Mouse (Mus musculus): ENCODE measurements around the gene Fam126a. TPM values are rescaled to one million over a fixed set of nuclear protein-coding genes. Genes with fewer than 3 reads are reported as not detected.
A peak's percentile ranks its signal among the peaks of the same experiment; 100 is the strongest.

Fam126a gene
- polyA plus RNA-seq (2016; fragmentation: Nextera tagmentation; extraction: Ambion mirVana), result 46.0 and 47.4 TPM in 2 replicates

DNA sequence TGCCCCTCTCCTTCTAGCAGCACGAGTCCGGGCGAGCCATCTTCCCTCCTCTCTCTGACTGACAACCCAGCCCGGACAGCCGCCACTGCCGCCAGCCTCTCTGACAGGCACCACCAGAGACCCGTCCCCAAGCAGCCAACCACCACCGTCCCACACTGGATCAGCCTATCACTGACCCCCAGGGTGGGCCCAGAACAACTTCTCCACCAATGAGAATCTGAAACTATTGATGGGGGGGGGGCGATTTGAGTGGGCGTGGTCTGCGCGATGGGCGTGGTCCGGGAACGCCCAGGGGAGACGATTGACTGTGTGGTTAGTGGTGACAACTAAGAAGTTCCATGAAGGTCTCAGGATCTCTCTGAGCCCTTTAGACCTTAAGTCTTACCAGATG is at the start of gene Fam126a:
Gene Fam126a (minus strand): TSS at position 112 of the 391 bp plus-strand sequence.
- peaks cover 12% of the 10 kb centered on the region for H3K4me1 ChIP-seq
- H3K9ac ChIP-seq (replicated peaks), result peak within 1 kb of the TSS; percentile 90
- H3K27ac ChIP-seq (replicated peaks), result peak within 1 kb of the TSS; percentile 86
- WGBS, result under 1% methylated on average over 15 of the region's 16 CpGs
- peak; percentile 100 for ATAC-seq (ENCODE audit: low FRiP score, low read depth)
- peak within 1 kb of the TSS; percentile 90 for H3K4me3 ChIP-seq
- no peaks in the 10 kb centered on the region for H3K36me3 ChIP-seq
- H3K27me3 ChIP-seq, result no peaks in the 10 kb centered on the region
- no peaks in the 10 kb centered on the region for H3K9me3 ChIP-seq
- H3K4me2 ChIP-seq (replicated peaks), result peak within 1 kb of the TSS; percentile 88

DNA sequence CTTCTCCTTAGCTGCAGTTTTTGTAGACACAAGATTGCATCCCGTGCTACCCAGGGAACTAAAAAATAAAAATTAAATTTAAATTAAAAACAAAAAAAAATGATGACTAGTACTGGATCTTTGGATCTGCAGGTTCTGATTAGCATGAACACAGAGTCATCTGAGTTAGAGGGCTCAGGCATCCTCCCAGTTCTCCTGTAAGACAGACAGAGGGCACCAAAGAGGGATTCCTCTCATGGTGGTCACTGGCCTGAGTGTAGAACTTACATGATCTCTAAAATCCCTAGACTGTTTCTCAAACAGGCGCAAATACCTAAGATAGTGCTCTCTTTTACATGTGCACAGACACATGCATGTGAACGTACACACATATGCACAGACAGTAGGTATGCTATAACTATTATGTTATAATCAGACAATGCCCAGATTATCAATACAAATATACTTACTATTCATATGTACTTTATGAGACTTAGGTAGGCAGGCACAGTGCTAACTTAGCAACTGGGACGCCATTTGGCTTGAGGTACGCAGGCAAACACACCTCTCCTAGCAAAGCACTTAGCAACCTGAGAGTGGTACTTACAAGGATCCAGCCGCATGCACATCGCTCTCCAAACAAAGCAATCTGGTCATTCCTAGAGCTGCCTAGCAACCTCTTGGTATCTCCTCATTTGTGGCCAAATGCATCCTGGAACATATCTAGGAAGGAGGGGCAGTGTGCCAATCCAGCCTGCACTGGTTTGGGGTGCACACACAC is 48.1 kb upstream of the Fam126a start:
- no peaks in the 10 kb centered on the region for H3K36me3 ChIP-seq
- 0 out of 2 replicates have a peak, but pooled peaks have one; percentile 6 for ATAC-seq (ENCODE audit: low FRiP score, low read depth)
- WGBS, result 81% methylated on average over 7 of the region's 7 CpGs
- H3K9ac ChIP-seq (replicated peaks), result no peak overlapping the region
- no peak overlapping the region for H3K27ac ChIP-seq (replicated peaks)
- H3K27me3 ChIP-seq, result no peaks in the 10 kb centered on the region
- H3K4me1 ChIP-seq, result peaks cover 13% of the 10 kb centered on the region; the same call in 1 of the 2 replicates
- H3K9me3 ChIP-seq, result no peaks in the 10 kb centered on the region
- H3K4me2 ChIP-seq (replicated peaks), result no peak overlapping the region
- H3K4me3 ChIP-seq, result no peak overlapping the region

DNA sequence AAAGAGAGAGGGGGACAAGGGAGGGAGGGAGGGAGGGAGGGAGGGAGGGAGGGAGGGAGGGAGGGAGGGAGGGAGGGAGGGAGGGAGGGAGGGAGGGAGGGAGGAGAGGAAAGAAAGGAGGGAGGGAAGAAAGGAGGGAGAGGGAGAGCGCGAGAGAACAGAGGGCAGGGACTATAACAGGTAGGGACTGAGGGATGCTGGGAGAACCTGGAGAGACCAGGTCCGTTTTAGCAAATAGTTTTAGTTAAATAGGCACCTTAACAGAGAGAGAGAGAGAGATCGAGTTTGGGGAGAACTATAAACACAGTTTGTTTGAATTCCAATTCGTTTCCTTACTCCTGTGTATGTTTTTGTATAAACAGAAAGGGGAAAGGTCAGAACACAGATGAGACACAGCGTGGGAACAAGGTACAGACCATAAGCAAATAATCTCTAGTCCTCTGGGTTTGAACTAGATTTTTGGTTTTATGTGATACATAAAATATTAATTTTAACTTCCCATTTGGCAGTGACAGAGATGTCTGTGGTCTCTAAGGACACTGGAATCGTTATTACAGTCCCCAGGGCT is 47.3 kb upstream of the Fam126a start:
- 28% methylated on average over 7 of the region's 7 CpGs for WGBS
- H3K27ac ChIP-seq (replicated peaks), result peak overlapping the region; percentile 52; the same call in 1 of the 2 replicates
- H3K9ac ChIP-seq (replicated peaks), result no peak overlapping the region
- peak overlapping the region; percentile 43 for H3K4me2 ChIP-seq (replicated peaks)
- H3K27me3 ChIP-seq, result no peaks in the 10 kb centered on the region
- ATAC-seq (ENCODE audit: low FRiP score, low read depth), result no peak
- H3K4me1 ChIP-seq, result peaks cover 13% of the 10 kb centered on the region; the same call in 1 of the 2 replicates
- H3K36me3 ChIP-seq, result no peaks in the 10 kb centered on the region
- no peaks in the 10 kb centered on the region for H3K9me3 ChIP-seq
- 0 out of 2 replicates have a peak overlapping the region, but pooled peaks have one; percentile 25 for H3K4me3 ChIP-seq

DNA sequence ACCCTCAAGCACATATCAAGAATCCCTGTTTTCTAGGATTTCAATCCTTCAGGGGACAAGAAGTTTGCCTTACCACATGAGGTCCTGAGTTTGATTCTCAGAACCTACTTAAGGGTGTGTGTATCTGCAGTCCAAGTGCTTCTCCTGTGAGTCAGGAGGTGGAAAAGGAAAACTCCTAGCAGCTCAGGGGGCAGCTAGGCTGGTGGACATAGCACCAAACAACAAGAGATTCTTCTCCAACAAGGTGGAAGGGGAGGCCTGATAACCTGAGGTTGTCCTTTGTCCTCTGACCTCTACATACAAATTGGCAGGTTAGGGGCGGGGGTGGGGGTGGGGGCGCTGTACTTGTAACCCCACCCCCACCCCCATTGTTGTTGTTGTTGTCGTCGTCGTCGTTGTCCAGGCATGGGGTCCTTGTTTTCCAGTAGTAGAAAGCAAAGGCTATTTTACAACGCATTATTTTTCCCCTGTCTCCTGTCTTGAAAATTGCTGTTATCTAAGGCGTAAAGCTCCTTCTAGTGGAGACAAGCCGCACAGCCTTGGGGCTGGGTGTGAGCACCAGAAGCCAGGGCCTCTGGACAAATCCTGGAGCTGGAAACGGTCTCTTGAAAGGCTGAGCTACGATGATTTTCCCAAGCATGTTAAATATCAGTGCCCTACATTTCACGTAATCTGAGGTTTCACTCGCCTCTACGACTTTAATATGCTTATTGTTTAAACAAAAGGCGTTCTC is 46.7 kb upstream of the Fam126a start:
- Histone ChIP-seq H3K4me2 (replicated peaks) (peak overlapping the region; percentile 43), H3K27me3 (no peaks in the 10 kb centered on the region), H3K9ac (replicated peaks) (no peak overlapping the region), H3K4me1 (peaks cover 13% of the 10 kb centered on the region; the same call in 1 of the 2 replicates), H3K27ac (replicated peaks) (peak overlapping the region; percentile 52), H3K9me3 (no peaks in the 10 kb centered on the region), H3K4me3 (peak overlapping the region; percentile 25), H3K36me3 (no peaks in the 10 kb centered on the region)
- ATAC-seq (ENCODE audit: low FRiP score, low read depth), result peak; percentile 82
- WGBS, result under 1% methylated on average over 15 of the region's 15 CpGs

DNA sequence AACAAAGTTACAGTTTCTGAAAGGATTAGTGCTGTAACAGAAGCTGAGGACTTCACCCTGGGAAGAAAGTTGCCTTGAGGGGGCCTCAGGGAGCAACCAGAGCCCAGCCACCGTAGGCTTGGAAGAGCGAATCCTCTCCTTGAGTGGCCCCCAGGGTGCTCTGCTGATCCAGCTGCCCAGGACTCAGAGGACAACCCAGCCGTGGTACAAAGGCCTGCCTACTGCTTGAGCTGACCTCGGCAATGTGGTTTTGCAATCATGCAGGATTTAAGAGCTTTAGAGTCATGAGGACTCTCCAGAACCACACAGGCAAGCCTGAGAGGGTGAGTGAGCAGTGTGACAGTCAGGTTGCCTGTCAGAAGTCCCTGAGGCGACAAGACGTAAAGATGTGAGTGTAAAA is 41.5 kb upstream of the Fam126a start:
- 64% methylated on average over 6 of the region's 6 CpGs for WGBS
- Histone ChIP-seq H3K9me3 (no peaks in the 10 kb centered on the region), H3K27me3 (no peaks in the 10 kb centered on the region), H3K27ac (replicated peaks) (no peak overlapping the region), H3K4me2 (replicated peaks) (no peak overlapping the region), H3K4me3 (no peak overlapping the region), H3K9ac (replicated peaks) (no peak overlapping the region), H3K36me3 (no peaks in the 10 kb centered on the region), H3K4me1 (0 out of 2 replicates have a peak, but pooled peaks cover 4% of the 10 kb centered on the region)
- no peak for ATAC-seq (ENCODE audit: low FRiP score, low read depth)

DNA sequence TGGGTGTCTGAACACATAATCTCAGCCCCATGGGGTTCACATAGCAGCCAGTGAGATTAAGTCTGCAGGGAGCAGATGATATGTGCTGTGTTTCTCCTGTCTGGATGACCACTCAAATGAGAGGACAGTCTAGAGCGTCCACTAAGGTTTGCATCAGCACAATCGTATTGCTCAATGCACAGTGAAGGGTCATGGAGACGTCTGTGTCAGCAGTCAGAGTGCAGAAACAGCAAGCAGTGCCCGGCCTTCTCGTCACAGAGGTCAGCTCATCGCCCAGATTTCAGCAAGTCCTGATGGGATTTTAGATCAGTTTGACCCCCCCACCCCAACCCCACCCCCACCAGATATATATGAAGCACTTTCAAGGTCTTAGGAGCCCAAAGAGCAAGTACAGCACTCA is 38.5 kb upstream of the Fam126a start:
- H3K27me3 ChIP-seq, result no peaks in the 10 kb centered on the region
- H3K4me2 ChIP-seq (replicated peaks), result no peak overlapping the region
- no peak overlapping the region for H3K4me3 ChIP-seq
- no peak overlapping the region for H3K9ac ChIP-seq (replicated peaks)
- no peaks in the 10 kb centered on the region for H3K36me3 ChIP-seq
- H3K4me1 ChIP-seq, result no peaks in the 10 kb centered on the region
- no peak for ATAC-seq (ENCODE audit: low FRiP score, low read depth)
- 84% methylated on average over 6 of the region's 6 CpGs for WGBS
- no peak overlapping the region for H3K27ac ChIP-seq (replicated peaks)
- no peaks in the 10 kb centered on the region for H3K9me3 ChIP-seq

DNA sequence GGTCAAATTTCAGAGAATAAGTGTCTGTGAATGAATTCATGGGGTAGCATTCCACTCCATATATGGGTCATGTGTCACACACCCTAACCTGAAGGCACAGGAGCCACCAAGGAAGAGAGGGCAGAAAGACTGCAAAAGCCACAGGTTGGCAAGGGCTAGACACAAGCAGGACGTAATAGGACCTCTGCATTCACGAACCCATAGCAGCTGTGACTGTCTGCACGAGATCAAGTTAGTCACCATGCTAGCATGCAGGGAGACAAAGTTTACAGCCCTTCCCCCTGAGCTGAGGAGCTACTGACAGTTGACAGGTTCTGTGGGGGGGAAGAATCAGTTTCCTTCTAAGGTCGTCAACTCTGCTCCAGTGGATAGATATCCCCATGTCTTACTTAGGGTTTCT is 33.1 kb upstream of the Fam126a start:
- Histone ChIP-seq H3K4me1 (no peaks in the 10 kb centered on the region), H3K9me3 (no peaks in the 10 kb centered on the region), H3K4me2 (replicated peaks) (no peak overlapping the region), H3K4me3 (no peak overlapping the region), H3K27me3 (no peaks in the 10 kb centered on the region), H3K27ac (replicated peaks) (no peak overlapping the region), H3K36me3 (no peaks in the 10 kb centered on the region), H3K9ac (replicated peaks) (no peak overlapping the region)
- ATAC-seq (ENCODE audit: low FRiP score, low read depth), result no peak
- 84% methylated on average over 4 of the region's 4 CpGs for WGBS

DNA sequence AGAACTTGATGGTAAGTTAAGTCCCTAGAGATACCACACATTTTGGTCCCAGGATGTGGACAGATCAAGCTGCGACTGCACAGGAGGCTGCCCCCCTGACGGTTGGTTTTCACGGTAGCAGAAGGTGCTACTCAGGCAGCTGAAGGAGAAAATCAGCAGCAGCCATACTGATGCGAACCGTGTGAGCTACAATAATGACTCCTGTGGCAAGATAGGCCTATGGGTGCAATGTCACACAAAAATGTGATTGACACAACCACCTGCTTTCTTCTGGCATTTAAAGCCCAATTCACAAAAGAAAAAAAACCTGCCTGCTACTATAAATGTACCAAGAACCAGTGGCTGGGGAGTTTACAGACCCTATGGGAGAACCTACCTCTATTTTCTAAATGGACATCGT is 32.5 kb upstream of the Fam126a start:
- Histone ChIP-seq H3K9me3 (no peaks in the 10 kb centered on the region), H3K27me3 (no peaks in the 10 kb centered on the region), H3K9ac (replicated peaks) (no peak overlapping the region), H3K27ac (replicated peaks) (no peak overlapping the region), H3K4me3 (no peak overlapping the region), H3K4me2 (replicated peaks) (no peak overlapping the region), H3K36me3 (no peaks in the 10 kb centered on the region), H3K4me1 (no peaks in the 10 kb centered on the region)
- WGBS, result 86% methylated on average over 6 of the region's 6 CpGs
- no peak for ATAC-seq (ENCODE audit: low FRiP score, low read depth)

DNA sequence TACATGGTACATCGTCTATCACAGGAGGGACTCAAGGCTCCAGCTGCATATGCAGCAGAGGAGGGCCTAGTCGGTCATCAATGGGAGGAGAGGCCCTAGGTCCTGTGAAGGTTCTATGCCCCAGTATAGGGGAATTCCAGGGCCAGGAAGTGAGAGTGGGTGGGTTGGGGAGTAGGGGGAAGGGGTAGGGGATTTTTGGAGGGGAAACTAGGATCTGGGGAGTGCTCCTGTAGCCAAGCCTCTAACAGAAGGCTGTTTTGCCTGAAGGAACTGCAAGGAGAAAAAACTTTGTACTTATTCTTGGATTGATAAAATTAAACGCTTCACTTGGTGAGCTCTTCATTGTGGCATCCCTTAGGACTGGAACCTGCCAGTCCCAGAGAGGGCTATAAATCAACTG is 30.5 kb upstream of the Fam126a start:
- no peaks in the 10 kb centered on the region for H3K27me3 ChIP-seq
- H3K4me2 ChIP-seq (replicated peaks), result no peak overlapping the region
- no peaks in the 10 kb centered on the region for H3K36me3 ChIP-seq
- no peak for ATAC-seq (ENCODE audit: low FRiP score, low read depth)
- H3K9me3 ChIP-seq, result peaks cover 4% of the 10 kb centered on the region; the same call in 1 of the 2 replicates
- no peaks in the 10 kb centered on the region for H3K4me1 ChIP-seq
- H3K9ac ChIP-seq (replicated peaks), result no peak overlapping the region
- 77% methylated on average over 3 of the region's 3 CpGs for whole genome bisulfite sequencing
- no peak overlapping the region for H3K4me3 ChIP-seq
- no peak overlapping the region for H3K27ac ChIP-seq (replicated peaks)

DNA sequence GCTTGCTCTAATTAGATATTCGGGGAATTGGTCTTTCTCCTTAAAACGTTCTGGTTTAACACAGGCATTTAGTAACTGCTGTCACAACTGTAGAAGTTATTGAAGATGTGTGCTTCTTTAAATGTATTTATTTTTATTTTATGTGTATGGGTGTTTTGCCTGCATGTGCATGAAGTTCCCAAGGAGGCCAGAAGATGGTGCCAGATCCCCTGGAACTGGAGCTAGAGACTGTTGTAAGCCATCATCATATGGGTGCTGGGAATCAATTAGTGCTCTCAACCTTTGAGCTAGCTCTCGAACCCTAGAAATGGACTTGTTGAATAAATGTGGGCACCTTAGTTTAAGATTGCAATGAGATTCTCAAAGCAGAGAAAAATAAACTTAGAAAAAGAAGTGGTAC is 27.1 kb upstream of the Fam126a start:
- H3K4me3 ChIP-seq, result no peak overlapping the region
- H3K27ac ChIP-seq (replicated peaks), result no peak overlapping the region
- no peak overlapping the region for H3K4me2 ChIP-seq (replicated peaks)
- 73% methylated on average over 3 of the region's 3 CpGs for WGBS
- no peak for ATAC-seq (ENCODE audit: low FRiP score, low read depth)
- H3K4me1 ChIP-seq, result peaks cover 3% of the 10 kb centered on the region; the same call in 1 of the 2 replicates
- no peaks in the 10 kb centered on the region for H3K36me3 ChIP-seq
- H3K9me3 ChIP-seq, result peaks cover 4% of the 10 kb centered on the region; the same call in 1 of the 2 replicates
- no peaks in the 10 kb centered on the region for H3K27me3 ChIP-seq
- no peak overlapping the region for H3K9ac ChIP-seq (replicated peaks)

DNA sequence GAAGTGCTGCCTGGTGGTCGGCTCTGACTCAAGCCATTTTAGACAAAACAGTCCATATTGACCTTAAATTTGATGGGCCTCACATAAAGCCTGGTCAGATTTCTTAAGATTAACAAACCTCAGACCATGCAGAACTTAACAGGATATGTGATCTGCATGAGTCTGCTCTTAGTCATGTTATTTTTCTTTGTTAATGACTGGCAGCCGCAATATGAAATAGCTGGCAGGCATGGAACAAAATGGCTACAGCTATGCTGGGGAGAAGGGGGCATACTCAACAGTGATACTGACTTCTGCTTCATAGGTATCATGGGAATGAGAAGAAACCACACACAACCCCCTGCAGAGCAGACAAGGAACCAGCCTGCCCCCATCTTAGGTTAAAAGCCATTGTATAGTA is 26.4 kb upstream of the Fam126a start:
- Histone ChIP-seq H3K4me2 (replicated peaks) (no peak overlapping the region), H3K9ac (replicated peaks) (no peak overlapping the region), H3K4me1 (peaks cover 3% of the 10 kb centered on the region; the same call in 1 of the 2 replicates), H3K9me3 (peaks cover 4% of the 10 kb centered on the region; the same call in 1 of the 2 replicates), H3K27ac (replicated peaks) (no peak overlapping the region), H3K4me3 (no peak overlapping the region), H3K27me3 (no peaks in the 10 kb centered on the region), H3K36me3 (no peaks in the 10 kb centered on the region)
- 94% methylated on average over 2 of the region's 2 CpGs for WGBS
- ATAC-seq (ENCODE audit: low FRiP score, low read depth), result no peak

DNA sequence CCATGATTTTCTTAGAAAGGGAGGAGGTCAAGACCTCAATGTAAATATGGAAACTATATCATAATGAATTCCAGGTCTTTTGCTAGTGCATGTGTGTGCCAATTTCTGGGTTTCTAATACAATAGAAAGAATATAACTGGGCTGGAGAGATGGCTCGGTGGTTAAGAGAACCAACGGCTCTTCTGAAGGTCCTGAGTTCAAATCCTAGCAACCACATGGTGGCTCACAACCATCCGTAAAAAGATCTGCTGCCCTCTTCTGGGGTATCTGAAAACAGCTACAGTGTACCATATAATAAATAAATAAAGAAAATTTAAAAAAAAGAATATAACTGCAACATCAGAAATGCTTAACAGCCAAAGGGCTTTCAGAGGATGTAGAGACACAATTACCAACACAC is 23.9 kb upstream of the Fam126a start:
- H3K9ac ChIP-seq (replicated peaks), result no peak overlapping the region
- no peak overlapping the region for H3K4me3 ChIP-seq
- H3K27ac ChIP-seq (replicated peaks), result no peak overlapping the region
- no peaks in the 10 kb centered on the region for H3K27me3 ChIP-seq
- no peak overlapping the region for H3K4me2 ChIP-seq (replicated peaks)
- ATAC-seq (ENCODE audit: low FRiP score, low read depth), result no peak
- H3K36me3 ChIP-seq, result no peaks in the 10 kb centered on the region
- peaks cover 3% of the 10 kb centered on the region; the same call in 1 of the 2 replicates for H3K4me1 ChIP-seq
- 90% methylated on average over 3 of the region's 3 CpGs for WGBS
- peaks cover 4% of the 10 kb centered on the region; the same call in 1 of the 2 replicates for H3K9me3 ChIP-seq

Data from midbrain, embryonic 12.5 days (tissue).